Mouse (Mus musculus): Measurements from ENCODE around the gene Pde5a.

Gene Pde5a

DNA sequence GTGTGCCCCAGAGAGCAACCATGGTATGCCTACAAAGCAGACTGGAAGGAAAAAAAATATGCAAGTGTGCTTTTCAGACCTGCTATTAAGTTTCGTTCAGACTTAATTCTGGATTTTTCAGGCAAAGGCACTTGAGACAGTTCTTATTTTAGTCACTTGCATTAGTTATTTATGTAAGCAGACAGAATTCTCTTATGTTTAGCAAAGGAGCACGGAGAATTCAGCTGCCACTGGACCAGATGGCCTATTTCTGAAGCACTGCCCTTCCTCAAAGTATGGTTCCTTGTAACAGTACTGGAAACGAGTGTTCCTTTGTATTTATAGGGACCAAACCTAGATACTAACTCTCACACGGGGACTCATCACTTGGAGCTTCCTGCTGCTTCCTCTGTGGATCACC is 38.2 kb downstream of the Pde5a start:
- DNase-seq = no peak

DNA sequence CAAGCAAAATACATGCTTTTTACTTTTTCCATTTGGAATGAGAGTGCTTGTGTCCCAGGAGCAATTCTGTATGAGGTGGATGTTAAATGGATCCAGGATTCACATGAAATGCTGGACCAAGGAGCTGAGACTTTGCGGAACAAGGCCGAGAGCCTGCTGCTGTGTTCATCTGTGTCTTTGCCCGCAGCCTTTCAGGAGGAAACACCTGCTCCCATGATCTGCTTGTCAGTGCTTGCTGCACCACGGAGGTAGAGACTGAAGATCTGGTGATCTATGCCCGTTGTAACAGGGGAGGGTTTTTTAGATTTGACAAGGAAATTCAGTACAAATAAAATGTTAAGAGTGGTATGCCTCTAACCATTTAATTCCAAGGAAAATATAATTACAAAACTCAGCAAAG is 39.1 kb downstream of the Pde5a start:
- no peak for DNase-seq

DNA sequence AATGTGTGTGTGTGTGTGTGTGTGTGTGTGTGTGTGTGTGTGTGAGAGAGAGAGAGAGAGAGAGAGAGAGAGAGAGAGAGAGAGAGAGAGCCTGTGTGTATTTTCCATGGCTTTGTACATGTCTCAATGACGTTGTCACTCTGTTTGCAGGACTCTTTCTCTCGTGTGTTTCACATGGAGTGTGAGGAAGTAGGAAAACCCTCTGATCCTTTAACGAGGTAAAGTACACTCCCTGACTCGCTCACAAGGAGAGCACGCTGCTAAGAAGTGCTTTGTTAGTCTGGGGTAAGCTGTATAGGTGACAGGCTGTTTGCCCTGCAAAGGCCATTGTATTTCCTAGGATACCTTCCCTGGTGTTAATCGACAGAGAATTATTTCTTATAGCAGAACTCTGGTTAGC is 52.7 kb downstream of the Pde5a start:
- DNase-seq = no peak

DNA sequence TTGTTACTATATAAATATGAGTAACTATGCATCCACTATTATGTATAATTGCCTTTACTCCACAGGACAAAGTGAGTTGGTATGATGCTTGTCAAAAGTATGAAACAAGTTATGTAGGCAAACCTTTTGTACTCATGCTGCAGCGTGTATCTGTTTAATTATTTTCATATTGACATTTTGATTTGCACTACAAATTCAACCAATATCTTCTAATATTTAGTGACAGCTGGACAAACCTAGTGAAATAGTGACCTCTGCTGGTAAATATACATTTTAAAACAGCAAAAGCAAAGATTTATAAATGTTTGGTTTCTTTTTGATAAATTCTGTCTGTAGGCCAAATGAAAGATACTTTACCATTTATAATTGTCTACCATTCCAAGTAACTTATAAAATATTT is 55.5 kb downstream of the Pde5a start:
- DNase-seq = no peak

DNA sequence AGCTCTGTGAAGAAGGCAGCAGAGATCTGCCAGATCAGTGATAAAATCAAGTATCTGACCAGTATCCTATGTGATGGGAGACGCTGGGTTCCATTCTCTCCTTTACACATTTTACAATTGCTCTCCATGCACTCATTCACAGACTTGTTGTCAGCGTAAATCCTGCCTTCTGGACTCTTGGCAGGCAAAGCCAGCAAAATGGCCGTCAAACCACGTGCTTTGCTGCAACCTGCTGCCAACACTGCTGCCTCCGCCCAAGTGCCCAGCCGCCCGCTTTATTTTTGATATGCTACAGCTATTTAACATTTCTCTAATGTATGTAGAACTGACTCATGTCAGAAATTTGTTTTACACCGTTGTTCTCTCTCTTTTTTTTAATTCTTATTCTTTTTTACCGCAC is 59.6 kb downstream of the Pde5a start:
- no peak for DNase-seq

DNA sequence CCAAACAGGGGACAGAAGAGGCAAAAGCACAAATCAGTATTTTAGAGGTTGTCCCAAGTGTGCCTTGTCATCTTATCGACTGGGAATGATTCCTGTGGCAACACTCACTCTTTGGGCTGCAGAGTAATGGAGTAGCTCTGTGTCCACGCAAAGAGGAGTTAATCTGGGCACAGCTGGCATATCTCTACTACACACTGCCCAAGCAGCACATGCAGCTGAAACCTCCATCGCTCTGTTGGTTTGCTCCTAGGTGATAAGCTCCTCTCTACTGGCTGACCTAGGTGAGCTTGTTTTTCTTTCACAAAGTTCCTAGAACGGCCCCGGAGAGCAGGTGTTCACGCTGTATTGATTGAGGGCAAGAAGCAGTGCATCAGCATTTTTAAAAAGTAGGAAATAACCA is 60.8 kb downstream of the Pde5a start:
- DNase-seq = no peak

DNA sequence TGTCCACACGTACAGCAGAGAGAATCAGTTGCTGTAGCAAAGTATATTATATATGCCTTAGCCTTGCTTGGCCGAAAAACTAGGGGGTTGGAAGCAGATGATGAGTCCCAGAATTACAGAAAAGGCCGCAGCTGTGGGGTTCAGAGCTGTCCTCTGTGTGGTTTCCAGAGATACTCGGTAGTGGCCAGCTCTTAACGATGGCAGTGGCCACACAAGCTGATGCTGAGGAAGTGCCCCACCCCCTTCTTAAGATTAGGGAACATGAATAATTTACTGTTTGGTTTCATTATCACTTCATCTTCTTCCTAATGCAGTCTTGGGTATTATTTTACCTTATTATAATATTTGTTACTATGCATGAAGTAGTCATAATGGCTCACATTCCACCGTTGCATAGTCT is 71.3 kb downstream of the Pde5a start:
- DNase-seq = no peak

DNA sequence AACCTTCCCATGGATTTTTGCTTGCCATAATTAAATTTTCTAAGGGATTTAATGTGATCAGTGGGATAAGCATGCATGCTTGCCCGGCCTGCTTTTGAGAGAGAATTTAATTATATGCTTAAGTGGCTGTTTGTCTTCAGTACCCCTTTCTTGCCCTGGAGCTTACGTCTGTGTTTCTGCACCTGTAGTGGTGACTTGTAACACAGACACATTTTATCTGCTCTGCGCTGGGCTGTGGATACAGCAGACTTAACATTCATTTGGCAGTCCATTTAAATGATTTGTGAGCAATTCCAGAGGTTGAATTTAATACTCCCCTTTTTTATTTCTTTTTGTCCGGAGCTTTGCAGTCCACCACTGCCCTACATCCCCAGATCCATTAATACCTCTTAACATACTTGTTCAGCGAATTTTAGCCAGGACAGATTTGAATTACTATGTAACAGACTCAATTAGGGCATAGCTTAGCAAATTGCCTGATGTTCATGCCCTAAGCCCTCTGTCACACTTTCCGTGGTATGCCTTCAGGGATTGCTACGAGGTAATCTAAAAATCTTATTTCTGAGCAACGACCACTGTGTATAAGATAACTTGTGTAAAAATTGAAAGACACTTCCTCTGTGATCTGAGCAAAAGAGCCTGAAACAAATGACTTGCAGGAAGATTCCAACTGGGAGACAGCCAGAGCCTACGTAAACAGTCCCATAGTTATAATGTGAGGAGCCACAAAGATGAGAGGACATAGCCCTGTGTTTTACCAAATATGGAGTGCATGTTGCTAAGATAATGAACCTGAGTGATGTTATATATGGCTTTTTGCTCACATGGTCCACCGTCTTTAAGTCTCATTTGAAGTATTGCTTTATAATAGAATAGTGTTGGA is 72.0 kb downstream of the Pde5a start:
- DNase-seq = no peak

DNA sequence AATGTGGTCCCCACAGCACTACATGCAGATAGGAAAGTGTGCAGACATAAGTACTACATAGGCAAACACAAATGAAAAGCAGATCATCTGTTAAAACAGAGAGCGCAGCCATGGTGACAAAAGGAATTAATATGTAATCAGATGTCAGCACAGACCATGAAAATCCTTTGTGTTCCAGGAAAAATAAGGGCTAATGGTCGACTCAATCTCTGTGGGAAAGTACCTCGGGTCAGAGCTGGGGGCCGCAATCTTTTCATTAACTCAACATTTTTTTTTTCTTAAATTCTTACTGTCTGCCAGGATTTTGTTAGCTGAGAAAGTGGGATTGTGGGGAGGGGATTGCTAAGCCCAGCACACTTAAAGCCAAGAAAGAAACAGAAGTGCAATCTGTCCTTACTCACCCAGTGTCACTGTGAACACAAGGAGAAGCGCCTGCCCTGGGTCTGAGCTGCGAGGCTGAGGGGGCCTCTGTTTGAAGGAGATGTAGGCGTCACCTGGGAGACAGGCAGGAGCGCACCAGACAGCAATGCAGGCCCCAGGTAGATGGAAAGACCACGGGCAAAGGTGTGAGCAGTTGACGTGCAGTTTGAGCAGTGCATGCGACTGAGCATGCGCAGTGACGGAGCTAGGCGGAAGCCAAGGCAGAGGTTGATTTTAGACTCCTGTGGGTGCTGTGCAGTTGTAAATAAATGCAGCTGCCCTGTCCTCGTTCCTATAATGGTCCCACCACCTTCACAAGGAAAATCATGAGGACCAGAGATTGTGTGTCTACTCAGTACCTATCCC is 72.9 kb downstream of the Pde5a start:
- no peak for DNase-seq

DNA sequence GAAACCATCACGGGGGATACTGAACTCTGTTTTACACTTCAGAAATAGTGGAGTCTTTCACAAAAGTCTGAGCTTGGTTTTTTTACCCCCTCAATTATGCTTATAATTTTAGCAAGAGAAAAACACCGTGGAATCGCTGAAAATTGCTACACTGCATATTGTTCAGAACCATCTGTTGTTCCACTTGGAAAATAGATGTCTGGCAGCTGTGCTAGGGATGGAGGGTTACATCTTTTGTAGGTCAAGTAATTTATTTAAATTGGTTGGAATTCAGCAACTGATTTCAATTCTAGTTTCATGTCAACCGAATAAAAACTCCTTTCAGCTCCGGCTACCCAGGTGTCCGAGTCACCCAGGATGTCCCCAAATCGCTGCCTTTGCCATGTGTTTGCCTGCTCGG is 78.6 kb downstream of the Pde5a start:
- DNase-seq = no peak

DNA sequence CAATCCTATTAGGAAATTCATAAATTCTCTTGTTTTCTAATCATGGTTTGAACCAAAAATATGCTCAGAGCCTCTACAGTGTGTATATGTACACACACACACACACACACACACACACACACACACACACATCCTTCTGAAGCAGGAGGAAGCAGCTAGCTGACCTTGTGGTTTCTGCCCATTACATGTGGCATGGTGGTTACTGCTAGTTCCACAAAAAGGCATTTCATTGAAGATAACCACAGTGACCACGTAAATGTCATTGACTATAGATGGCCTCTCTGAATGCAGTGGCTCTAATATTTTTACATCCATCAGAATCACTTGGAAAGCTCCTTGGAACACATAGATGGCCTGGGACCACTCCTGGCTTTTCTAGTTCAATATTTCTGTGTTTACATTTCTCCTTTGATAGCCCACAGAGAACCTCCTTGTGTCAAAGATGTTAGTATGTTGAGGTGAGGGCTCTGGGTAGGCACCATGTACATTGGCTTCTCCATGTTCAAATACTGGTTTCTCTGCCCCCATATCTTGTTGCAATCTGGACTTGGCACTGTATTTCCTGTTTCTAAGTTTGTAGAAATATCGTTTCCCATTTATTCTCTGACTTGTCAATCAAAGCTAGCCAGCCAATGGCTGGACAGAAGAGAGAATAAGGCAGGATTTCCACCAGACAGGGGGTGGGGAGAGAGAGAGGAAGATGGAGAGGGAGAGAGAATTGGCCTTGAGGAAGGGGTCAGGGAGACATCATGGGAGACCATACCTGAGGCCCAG is 81.5 kb downstream of the Pde5a start:
- no peak for DNase-seq

DNA sequence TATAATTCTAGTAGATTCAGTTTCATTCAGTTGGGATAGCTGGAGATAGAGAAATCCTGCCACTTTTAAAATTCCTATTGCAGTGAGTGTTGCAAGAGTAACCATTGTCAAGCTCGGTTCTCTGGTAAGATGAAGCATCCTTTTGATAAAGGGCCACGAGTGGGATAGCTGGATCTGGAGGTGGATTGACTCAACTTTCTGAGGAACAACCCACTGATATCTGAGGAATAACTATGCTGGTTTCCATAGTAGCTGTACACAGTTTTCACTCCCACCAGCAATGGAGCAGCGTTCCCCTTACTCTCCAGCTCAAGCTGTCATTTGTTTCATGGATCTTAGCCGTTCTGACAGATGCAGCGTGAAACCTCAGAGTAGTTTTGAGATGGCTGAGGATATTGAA is 82.2 kb downstream of the Pde5a start:
- no peak for DNase-seq

DNA sequence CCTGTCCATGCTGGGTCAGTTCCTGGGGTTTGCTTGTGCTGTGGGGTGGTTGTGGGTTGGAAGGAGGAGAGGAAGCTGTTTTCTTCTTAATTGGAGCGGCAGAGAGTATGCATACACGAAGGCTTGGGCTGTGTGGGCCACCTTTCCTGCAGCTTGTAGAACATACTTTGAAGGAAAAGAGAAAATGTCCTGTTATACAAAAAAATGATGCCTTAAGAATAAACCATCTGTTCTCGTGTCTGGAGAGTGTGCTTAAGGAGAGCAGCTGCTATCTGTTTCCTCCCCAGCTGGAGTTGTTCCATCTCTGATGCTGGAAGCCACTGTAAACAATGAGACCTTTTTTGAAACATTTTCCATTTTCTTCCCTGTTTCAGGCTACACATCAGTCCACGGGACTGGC is 85.8 kb downstream of the Pde5a start:
- DNase-seq = no peak

DNA sequence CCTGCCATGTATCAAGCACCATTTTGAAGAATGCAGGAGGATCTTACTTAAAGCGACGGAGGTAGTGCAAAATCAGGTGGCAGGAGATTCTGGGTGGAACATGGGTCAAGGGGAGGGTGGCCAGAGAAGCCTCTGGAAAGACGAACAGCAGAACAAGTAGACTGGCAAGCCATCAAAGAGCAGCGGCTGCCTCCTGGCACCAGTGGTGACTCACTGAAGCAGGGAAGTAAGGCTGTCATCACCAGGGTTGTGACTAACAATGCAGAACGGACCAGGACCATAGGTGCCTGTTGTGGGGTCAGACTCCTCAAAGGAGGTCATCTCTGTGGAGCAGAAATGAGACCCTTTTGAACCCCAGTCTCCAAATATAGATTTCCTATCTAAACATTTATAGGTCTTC is 89.5 kb downstream of the Pde5a start:
- DNase-seq = no peak

DNA sequence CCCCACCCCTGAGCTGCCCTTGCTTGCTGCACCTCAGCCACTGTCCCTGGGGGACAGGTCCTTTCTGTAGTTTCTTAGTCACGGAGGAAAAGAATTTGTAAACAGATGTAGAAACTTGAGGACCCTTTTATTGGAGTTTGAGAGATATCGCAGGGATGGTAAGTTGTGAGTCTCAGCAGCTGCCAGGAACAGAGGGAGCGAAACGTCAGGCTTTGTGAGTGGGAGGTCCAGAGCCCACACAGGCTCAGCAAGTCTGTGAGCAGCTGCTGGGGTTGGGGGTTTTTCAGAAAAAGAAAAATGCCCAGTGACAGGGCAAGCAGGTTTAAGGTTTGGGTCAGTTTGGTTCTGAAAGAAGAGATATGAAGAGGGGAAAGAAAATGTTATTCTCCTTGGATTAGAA is 92.0 kb downstream of the Pde5a start:
- DNase-seq = no peak

DNA sequence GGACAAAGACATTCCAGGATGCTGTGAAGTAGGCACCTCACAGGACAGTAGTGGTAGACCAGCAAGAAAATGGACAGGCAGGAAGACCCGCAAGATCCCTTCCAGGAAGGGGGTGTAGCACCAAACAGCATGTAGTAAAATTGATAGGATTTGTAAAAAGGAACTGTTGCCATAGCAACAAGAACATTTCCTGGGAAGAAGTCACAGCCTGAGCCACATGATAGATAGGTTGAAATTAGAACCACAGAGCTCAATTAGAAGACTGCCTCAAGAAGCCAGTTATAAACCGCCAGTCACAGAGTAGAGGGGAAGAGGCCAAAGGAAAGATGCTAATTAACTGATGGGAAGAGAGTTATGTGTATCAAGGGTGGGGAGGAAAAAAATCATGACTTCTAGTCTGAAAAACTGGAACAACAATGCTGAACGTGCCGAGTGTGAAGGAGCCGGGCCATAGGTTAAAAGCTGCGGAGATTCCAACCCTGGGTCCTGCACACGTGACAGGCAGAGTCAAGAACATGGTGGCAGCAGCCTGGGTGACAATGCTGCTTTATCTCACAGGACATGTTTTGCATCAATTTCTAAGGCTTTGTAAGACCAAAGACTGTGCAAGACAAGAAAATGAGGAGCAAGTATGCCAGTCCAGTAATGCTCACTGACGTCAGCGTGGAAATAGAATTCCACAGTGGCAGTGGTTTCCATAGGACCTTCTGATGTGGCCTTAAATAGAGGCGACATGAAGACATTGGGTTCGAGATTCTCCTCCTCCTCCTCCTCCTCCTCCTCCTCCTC is 99.7 kb downstream of the Pde5a start:
- DNase-seq = no peak

DNA sequence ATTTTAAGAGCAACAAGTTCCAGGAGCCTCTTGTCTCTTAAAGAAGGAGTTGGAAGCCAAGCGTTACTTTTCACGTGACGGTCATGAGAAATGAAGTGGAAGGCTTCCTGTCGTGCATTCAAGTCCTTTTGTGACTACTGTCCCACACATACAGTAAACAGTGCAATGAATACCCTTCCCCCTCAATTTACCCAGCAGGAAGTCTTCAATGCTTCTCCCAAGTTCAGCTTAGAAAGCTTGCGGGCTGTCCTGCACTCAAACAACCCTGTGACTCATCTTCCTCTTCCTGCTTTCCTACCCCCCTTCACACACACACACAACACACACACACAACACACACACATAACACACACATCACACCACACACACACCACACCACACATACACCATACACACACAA is 105.8 kb downstream of the Pde5a start:
- DNase-seq = no peak

DNA sequence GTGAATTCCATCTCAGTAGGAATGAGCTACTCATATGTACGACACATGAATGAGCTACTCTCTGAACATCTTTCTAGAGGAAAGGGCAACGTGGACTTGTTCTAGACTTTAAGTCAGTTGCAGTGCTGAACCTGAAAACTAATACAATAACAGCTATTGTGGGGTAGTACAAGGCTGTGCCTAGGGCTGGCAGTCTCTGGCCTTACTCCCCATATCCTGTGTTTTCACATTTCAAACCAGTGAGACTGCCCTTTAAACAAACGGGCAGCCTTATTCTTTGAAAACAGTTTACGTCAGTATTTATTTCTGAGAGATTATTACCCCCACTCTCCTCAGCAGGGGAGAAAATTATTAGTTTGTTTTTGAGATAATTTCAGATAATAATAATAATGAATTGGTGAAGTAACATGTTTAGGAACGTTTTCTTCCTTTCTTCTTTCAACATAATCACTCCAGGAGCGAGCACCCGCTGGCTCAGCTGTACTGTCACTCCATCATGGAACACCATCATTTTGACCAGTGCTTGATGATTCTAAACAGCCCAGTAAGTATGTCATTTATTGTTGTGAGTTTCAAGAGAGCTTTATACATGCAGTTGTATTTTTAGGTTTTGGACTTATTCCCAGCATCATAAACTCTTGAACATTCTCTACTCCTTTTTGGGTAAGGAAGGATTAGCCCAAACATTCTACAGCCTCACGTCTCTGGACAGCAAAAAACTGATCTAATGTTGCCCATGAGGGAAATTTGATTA is 106.5 kb downstream of the Pde5a start:
- no peak for DNase-seq

DNA sequence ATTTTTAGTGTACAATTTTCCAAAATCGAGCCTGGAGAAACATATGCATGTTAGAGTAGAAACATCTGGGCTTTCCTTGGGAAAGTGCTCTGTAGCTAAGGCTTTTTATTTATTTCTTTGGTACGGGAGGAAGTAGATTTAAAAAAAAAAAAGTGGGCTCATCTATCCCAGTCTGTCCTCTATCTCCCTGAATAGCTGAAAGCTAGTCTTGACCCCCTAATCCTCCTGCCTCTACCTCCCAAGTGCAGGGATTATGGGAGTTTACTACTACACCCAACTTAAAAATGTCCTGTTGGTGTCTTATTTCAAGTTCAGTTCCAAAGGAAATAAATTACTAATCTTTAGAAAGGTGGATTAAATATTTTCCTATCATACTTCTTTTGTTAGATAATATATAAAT is 108.9 kb downstream of the Pde5a start:
- DNase-seq = no peak

DNA sequence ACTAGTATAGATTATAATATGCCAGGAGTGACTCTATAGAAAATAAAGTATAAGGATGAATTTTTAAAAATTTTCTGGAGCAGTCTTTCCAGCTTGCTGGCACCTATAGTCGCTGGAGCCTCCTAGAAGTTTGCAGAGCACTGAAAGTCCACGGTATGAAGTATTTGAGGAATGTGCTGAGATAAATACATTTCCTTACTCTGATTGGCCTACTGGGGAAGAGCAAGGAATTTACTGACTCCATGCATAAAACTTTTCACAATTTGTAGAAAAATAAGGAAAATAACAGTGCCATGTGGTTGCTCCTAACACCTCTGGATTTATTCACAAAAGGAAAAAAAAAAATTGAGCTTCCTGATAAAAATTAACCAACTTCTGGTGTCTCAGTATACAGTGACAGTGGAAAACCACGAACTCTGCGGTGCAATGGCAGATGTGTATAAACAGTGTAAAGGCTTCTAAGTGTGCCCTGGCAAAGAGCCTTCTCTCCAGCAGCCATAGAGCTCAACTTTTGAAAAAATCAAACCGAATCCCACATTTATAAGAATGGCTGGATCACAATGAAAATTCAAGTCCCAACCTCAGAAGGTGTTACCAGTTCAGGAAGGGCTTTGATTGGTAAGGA is 119.8 kb downstream of the Pde5a start:
- DNase-seq = no peak

DNA sequence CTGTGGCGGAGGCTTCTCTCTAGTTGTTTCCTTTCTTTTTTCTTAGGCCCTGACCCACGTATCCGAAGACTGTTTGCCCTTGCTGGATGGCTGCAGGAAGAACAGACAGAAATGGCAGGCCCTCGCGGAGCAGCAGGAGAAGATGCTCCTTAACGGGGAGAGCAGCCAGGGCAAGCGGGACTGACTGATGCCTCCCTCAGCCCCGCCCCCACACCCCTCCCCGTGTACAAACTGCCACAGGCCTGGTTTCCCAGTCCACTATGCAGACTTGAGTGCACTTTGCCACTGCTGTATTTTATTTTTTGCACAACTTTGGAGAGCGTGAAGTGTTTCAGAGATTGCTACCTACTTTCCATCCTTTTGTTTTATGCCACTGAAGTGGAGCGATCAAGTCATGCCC is 126.4 kb downstream of the Pde5a start:
- no peak for DNase-seq

DNA sequence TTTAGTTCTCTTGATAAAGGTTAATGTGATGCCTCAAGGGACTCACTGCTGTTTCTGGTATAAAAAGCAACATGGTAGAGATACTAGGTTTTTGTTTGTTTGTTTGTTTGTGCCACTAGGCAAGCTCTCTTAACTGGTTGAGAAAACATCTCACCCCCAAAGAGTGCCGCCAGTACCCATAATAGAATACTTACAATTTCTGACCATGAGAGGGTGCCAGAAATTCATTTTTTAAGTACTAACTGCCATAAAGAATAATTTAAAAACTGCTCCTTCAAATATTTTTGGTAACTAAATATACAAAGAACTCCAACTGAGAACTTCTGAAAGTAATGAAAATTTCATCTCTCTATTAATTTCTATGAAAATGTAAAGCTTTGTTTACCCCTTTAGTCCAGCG is 131.1 kb downstream of the Pde5a start:
- DNase-seq = no peak
